Mouse (Mus musculus): Measurements from ENCODE around the gene Olfr994.

Olfr994 gene

DNA sequence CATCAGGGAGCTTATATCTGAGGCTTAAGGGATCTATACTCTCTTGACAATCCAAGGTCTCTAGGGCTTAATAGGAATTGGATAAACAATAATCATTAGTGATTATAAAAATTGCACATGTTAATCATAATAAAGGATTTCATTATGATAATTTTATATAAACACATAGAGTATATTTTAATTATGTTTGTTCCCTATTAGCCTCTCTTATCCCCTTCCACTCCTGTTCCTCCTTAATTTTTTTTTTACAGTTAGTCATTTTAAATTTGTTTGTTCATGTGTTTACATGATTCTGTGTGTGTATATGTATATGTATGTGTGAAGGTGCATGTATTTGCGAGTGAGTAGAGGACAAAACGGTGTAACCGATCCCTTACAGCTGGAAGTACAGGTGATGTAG lies at the start of gene Olfr994:
TSS of gene Olfr994 (minus strand) at position 101 of the 400 bp plus-strand sequence.
- DNase-seq (ENCODE audit: low spot score): no peak

DNA sequence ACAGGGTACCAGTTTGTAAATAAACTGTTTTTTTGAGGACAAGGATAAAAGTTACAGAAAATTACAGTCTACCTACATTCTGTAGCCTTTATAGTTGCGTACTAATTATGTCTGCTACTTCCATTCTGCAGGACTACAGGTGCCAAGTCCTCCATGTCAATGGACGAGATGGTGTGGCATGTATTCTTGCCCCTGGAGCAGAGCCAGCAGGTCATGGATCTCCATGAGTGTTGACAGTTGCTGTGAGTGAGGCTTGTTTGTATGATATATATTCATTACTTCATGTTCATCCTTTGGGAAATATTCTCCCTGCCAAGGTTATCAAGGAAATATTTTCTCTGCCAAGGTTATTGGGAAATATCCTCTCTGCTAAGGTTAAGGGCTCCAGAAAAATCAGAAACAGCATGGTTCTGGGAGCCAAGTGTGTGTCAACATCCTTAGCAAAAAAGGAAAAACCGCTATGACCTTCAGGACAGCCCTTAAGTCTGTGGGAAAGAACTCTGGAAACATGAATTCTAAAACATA lies 30.6 kb upstream of the Olfr994 start:
- DNase-seq (ENCODE audit: low spot score): no peak

DNA sequence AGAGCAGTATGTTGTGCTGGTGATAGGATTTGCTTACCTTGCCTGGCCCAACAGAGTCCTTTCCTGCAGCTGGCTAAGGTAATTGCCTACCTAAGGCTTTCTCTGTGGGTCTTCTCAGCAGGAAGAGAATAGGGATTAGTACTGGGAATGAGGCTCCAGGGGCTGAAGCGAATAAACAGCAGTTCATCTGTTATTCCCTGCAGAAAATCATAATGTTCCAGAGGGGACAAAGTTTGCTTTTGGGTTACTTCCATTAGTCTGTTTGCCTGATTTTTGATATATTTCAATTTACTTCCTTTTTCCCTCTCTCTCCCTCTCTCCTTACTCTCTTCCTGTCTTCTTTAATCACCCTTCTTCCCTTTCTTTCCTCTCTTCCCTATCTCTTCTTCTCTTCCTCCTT lies 7.3 kb upstream of the Olfr994 start, which contains the start of gene Olfr995:
TSS of gene Olfr995 (minus strand) at position 101 of the 400 bp plus-strand sequence.
- no peak for DNase-seq (ENCODE audit: low spot score)

DNA sequence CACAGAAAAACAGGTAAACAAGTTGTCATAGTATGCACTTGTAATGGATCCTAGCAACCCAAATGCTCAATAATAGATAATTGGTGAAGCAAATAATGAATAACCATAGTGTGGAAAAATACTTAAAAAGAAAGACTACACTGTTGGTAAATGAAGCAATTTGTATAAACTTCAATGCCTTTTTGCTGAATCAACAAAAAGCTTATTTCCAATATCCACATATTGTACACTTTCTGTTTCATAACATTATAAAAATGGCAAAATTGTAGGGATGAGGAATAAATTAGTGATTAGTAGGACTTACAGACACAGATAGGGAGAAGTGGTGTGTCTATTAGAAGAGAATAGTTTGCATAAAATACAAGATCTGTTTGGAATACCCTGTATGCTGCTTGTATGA lies 6.3 kb upstream of the Olfr994 start:
- DNase-seq (ENCODE audit: low spot score): no peak

DNA sequence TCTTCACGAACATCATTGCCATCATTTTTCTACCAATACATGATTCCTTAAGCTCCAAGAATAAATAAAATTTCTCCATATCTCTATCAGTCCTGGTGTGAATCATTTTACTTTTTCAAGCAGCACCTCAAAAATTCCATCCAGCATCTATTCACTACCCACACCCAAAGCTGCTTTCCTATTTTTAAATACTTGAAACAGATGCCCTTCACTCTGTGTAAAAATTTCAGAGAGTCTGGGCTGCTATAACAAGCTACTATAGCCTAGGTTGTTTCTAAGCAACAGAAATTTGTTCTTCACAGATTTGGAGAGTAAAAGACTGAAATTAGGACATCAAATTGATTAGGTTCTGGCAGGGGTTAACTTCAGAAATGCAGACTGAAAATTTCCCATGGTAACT lies 10.4 kb downstream of the Olfr994 start:
- peak; percentile 7 for DNase-seq (ENCODE audit: low spot score)

DNA sequence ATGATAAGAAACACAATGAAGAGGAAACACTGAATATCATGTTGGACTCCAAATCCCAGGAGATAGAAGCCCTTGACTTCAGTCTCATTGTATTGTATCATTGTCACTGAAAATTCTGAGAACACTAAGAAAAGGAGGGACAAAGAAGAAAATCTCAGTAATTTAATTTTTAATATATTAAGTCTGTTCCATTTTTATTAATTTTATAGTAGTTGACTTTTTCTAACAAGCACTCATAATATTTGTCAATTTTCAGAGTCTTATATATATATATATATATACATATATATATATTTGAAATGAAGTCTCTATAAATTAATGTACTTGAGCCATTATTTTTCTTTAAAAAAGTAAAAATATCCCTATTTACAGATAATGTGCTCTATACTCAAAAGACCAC lies 21.5 kb downstream of the Olfr994 start, which contains the start of gene Olfr993:
TSS of gene Olfr993 (minus strand) at position 101 of the 400 bp plus-strand sequence.
- no peak for DNase-seq (ENCODE audit: low spot score)

DNA sequence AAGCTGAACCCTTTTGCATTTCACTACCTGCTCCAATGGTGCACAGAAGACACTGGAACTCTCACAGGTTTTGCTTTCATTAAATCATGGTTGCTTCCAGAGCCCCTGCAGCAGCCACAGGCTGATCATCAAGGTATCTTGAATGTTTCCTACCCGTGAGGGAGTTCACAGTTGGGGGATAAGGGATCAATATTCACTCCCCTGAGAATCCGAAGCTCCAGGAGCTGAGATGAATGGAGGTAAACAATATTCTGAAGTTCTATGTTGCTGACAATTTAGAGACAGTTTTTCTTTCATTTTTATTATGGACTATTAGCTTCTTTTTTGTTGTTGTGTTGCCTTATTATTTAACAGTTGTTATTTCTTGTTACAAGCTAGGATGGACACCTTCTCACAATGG lies 26.9 kb downstream of the Olfr994 start, which contains the start of gene Olfr992:
TSS of gene Olfr992 (minus strand) at position 101 of the 400 bp plus-strand sequence.
- DNase-seq (ENCODE audit: low spot score): no peak
